Mouse (Mus musculus) ovary, postnatal 36 days (tissue): ENCODE measurements around the gene Mael.
A peak's percentile ranks its signal among the peaks of the same experiment; 100 is the strongest.

Experiments
- DNase-seq: peaks from one replicate; pipeline ENCODE4 v3.0.0; 2022; ENCODE audit warnings: low spot score, mixed read lengths

Mael gene

DNA sequence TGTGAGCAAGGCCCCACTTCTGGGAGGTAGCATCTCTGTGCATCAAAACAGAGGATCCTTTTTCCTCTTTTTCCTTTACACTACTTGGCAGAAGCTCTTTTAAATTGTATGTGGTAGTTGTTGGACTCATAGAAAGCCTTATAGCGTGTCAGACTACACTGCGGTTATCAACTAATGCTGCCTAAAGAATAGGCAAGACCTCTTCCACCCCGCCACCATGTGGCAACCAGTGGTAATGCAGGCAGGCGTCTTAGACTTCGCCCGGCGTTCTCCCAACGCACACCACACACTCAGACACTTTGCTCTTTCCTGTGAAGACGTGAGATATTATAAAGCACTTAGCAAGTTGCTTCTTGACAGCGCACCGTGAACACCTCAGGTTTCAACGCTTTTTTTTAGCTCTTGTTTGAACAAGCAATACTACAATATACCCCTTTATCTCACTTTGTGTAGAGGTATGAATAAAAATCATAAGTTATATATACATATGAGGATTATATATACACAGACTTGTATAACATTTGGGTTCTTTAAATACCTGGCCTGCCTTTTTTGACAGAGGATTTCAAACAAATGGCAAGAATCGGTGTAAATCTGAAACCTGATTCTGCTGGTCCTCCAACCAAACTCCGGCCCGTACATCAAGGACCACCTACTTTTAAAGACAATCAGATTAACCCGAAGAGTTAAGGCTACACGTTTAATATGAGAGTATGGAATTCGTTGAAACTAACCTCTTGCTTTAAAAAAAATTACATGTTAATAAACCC lies 85.0 kb downstream of the Mael start:
- DNase-seq: peak; percentile 85

DNA sequence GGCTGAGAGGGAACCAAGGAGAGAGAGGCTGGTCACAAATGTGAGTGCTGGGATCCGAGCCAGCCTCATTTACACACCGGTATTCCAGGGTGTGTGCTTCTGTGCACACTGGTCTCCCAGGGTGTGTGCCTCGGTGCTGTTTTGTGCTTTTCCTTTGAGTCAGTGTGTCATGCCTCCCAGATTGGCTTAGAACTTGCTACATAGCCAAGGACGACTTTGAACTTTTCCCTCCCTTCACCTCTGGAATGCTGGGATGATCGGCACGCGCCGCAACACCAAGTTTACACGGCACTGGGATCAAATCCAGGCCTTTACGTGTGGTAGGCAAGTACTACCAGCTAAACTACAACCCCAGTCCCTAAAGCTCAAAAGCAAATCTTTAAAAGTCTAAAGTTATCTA lies 86.5 kb downstream of the Mael start:
- no peak for DNase-seq

DNA sequence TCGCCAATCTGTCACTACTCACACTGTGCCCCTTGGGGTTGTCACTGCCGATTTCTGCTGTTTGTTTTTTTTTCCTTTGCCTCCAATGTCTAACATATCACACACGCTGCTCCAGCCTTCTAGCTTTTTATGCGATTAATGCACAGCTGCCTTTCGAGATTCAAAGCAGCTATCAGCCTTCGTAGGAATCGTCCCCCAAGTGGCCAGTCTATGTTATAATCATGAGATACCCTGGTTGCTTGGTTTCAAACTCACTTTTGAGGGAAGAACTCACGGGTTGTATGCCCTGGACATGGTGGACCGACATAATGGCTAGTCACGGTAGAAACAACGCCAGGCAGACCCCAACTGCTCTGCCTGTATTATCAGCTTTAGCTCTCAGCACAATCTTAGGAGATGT lies 87.2 kb downstream of the Mael start:
- DNase-seq: no peak
